Comparison of ENCODE assay signal across 8 mouse cellular contexts in genomic region chr16:17834543-17834942, GRCm38 (mm10). TPM values are rescaled to one million over a fixed set of nuclear protein-coding genes. Genes with fewer than 3 reads are reported as not detected.
A peak's percentile ranks its signal among the peaks of the same experiment; 100 is the strongest.
DNase-seq lines count a peak whose midpoint lies in the region; ATAC-seq and TF ChIP-seq lines count a peak whose summit lies in the region.

No protein-coding gene starts in this region.

- H3K27me3 ChIP-seq in liver, embryonic 11.5 days (replicated peaks; ENCODE audit: control insufficient read depth, insufficient read depth, low read length), result peaks cover 81% of the 10 kb centered on the region
- H3K27me3 ChIP-seq in liver, postnatal 0 days (ENCODE audit: insufficient read depth, low read length), result peaks cover 65% of the 10 kb centered on the region
- peaks cover 62% of the 10 kb centered on the region for H3K27me3 ChIP-seq in forebrain, embryonic 11.5 days (ENCODE audit: control insufficient read depth, insufficient read depth, low read length)
- H3K27me3 ChIP-seq in limb, embryonic 10.5 days (ENCODE audit: low read depth, poor library complexity, severe bottlenecking), result peaks cover 85% of the 10 kb centered on the region
- peaks cover 84% of the 10 kb centered on the region for H3K27me3 ChIP-seq in neural tube, embryonic 13.5 days
- 0 out of 2 replicates have a peak, but pooled peaks cover 1% of the 10 kb centered on the region for H3K27me3 ChIP-seq in kidney, adult 2 months (replicated peaks; ENCODE audit: control insufficient read depth, insufficient read depth, low read length)

- peaks cover 2% of the 10 kb centered on the region; the same call in 1 of the 2 replicates for H3K4me1 ChIP-seq in liver, embryonic 11.5 days (replicated peaks; ENCODE audit: control insufficient read depth, insufficient read depth, low read length)
- H3K4me1 ChIP-seq in liver, postnatal 0 days (ENCODE audit: insufficient read depth), result peaks cover 6% of the 10 kb centered on the region; the same call in 1 of the 2 replicates
- no peaks in the 10 kb centered on the region; the same call in 1 of the 2 replicates for H3K4me1 ChIP-seq in forebrain, embryonic 11.5 days (replicated peaks; ENCODE audit: control insufficient read depth, insufficient read depth, low read length)
- H3K4me1 ChIP-seq in limb, embryonic 10.5 days, result peaks cover 50% of the 10 kb centered on the region
- peaks cover 37% of the 10 kb centered on the region for H3K4me1 ChIP-seq in neural tube, embryonic 13.5 days (replicated peaks)
- H3K4me1 ChIP-seq in kidney, adult 2 months (ENCODE audit: control insufficient read depth, insufficient read depth, low read length), result 0 out of 2 replicates have a peak, but pooled peaks cover 4% of the 10 kb centered on the region

- no peak for DNase-seq in liver, embryonic 11.5 days (ENCODE audit: low spot score)
- DNase-seq in liver, postnatal 0 days, result no peak
- DNase-seq in forebrain, embryonic 11.5 days (ENCODE audit: low spot score), result no peak
- DNase-seq in limb, embryonic 10.5 days (ENCODE audit: low spot score), result no peak
- DNase-seq in left cerebral cortex, postnatal 10 days (ENCODE audit: extremely low spot score in 1 of 2, low spot score in 2 of 2), result no peak
- no peak for DNase-seq in embryo, embryonic 10 days (ENCODE audit: low spot score)
- no peak for DNase-seq in kidney, adult 2 months

- no peak for TF ChIP-seq CTCF in liver, postnatal 0 days (IDR thresholded peaks at IDR 0.05; ENCODE audit: low read depth)
- TF ChIP-seq CTCF in kidney, adult 2 months (conservative IDR thresholded peaks at IDR 0.05; ENCODE audit: insufficient read depth, insufficient read length, low read depth, low read length), result no peak

- no peaks in the 10 kb centered on the region for H3K9me3 ChIP-seq in liver, embryonic 11.5 days (ENCODE audit: control insufficient read depth, low read length)
- H3K9me3 ChIP-seq in liver, postnatal 0 days (ENCODE audit: low read length), result no peaks in the 10 kb centered on the region
- H3K9me3 ChIP-seq in forebrain, embryonic 11.5 days (ENCODE audit: control insufficient read depth, low read length), result no peaks in the 10 kb centered on the region
- H3K9me3 ChIP-seq in limb, embryonic 10.5 days (replicated peaks), result no peaks in the 10 kb centered on the region
- H3K9me3 ChIP-seq in neural tube, embryonic 13.5 days, result no peaks in the 10 kb centered on the region

- peak overlapping the region; percentile 59; the same call in 1 of the 2 replicates for H3K4me3 ChIP-seq in liver, embryonic 11.5 days (ENCODE audit: low read depth, low read length)
- H3K4me3 ChIP-seq in liver, postnatal 0 days (ENCODE audit: low read depth, low read length), result no peak overlapping the region
- peak overlapping the region; percentile 47 for H3K4me3 ChIP-seq in forebrain, embryonic 11.5 days (ENCODE audit: low read depth, low read length)
- H3K4me3 ChIP-seq in limb, embryonic 10.5 days, result peak overlapping the region; percentile 79
- H3K4me3 ChIP-seq in neural tube, embryonic 13.5 days, result peak overlapping the region; percentile 51
- no peak overlapping the region for H3K4me3 ChIP-seq in kidney, adult 2 months (ENCODE audit: insufficient read depth, low read depth, low read length)

- H3K9ac ChIP-seq in liver, embryonic 11.5 days (ENCODE audit: low read depth, low read length), result no peak overlapping the region
- H3K9ac ChIP-seq in liver, postnatal 0 days (replicated peaks), result no peak overlapping the region
- H3K9ac ChIP-seq in forebrain, embryonic 11.5 days (ENCODE audit: low read length), result no peak overlapping the region
- H3K9ac ChIP-seq in neural tube, embryonic 13.5 days, result peak overlapping the region; percentile 79

- TF ChIP-seq POLR2A in kidney, adult 2 months (IDR thresholded peaks at IDR 0.05; ENCODE audit: low read depth, low read length), result no peak

- H3K27ac ChIP-seq in liver, embryonic 11.5 days (ENCODE audit: low read depth, low read length), result no peak overlapping the region
- H3K27ac ChIP-seq in liver, postnatal 0 days (ENCODE audit: low read depth), result no peak overlapping the region
- H3K27ac ChIP-seq in forebrain, embryonic 11.5 days (ENCODE audit: low read depth, low read length), result no peak overlapping the region
- H3K27ac ChIP-seq in limb, embryonic 10.5 days, result no peak overlapping the region; the same call in 1 of the 2 replicates
- peak overlapping the region; percentile 90 for H3K27ac ChIP-seq in neural tube, embryonic 13.5 days (replicated peaks)
- no peak overlapping the region for H3K27ac ChIP-seq in kidney, adult 2 months (ENCODE audit: insufficient read depth, low read depth, low read length)

- ATAC-seq in liver, embryonic 11.5 days (replicated peaks; ENCODE audit: low FRiP score), result no peak
- no peak for ATAC-seq in liver, postnatal 0 days
- no peak for ATAC-seq in forebrain, embryonic 11.5 days (replicated peaks; ENCODE audit: low FRiP score)
- ATAC-seq in neural tube, embryonic 13.5 days (ENCODE audit: low read depth), result peak; percentile 4; the same call in 1 of the 2 replicates

- intact Hi-C loops in left cerebral cortex, postnatal 10 days (cut with DNase I), result no loop called here

- H3K4me2 ChIP-seq in liver, embryonic 11.5 days, result no peak overlapping the region; the same call in 1 of the 2 replicates
- H3K4me2 ChIP-seq in liver, postnatal 0 days (ENCODE audit: low read depth, low read length), result no peak overlapping the region
- H3K4me2 ChIP-seq in forebrain, embryonic 11.5 days (ENCODE audit: low read depth, low read length, severe bottlenecking), result peak overlapping the region; percentile 91; the same call in 1 of the 2 replicates
- peak overlapping the region; percentile 73 for H3K4me2 ChIP-seq in neural tube, embryonic 13.5 days

- H3K36me3 ChIP-seq in liver, embryonic 11.5 days (ENCODE audit: control insufficient read depth, insufficient read depth, low read length), result no peaks in the 10 kb centered on the region
- H3K36me3 ChIP-seq in liver, postnatal 0 days (replicated peaks; ENCODE audit: insufficient read depth, low read length), result no peaks in the 10 kb centered on the region
- no peaks in the 10 kb centered on the region; the same call in 1 of the 2 replicates for H3K36me3 ChIP-seq in forebrain, embryonic 11.5 days (ENCODE audit: control insufficient read depth, insufficient read depth, low read length)
- H3K36me3 ChIP-seq in limb, embryonic 10.5 days, result peaks cover 4% of the 10 kb centered on the region; the same call in 1 of the 2 replicates
- peaks cover 7% of the 10 kb centered on the region; the same call in 1 of the 2 replicates for H3K36me3 ChIP-seq in neural tube, embryonic 13.5 days
- H3K36me3 ChIP-seq in kidney, adult 2 months (ENCODE audit: control insufficient read depth, insufficient read depth, low read length), result no peaks in the 10 kb centered on the region

- TF ChIP-seq EP300 in liver, postnatal 0 days (IDR thresholded peaks at IDR 0.05; ENCODE audit: low read depth), result no peak

- WGBS in liver, embryonic 11.5 days, result 50% methylated on average over 7 of the region's 7 CpGs
- 47% methylated on average over 7 of the region's 7 CpGs for WGBS in liver, postnatal 0 days (ENCODE audit: insufficient replicate concordance)
- 50% methylated on average over 7 of the region's 7 CpGs for WGBS in forebrain, embryonic 11.5 days
- WGBS in limb, embryonic 10.5 days, result 56% methylated on average over 7 of the region's 7 CpGs
- WGBS in neural tube, embryonic 13.5 days, result 55% methylated on average over 7 of the region's 7 CpGs
- 56% methylated on average over 7 of the region's 7 CpGs for WGBS in kidney, adult 2 months

RNA-seq across cellular contexts. Expression of gene B830017H08Rik, which starts 1.6 kb away (rescaled TPM):
- polyA plus RNA-seq in liver, embryonic 11.5 days (2014; fragmentation: Nextera tagmentation; extraction: Ambion mirVana), result not detected in 2 replicates
- polyA plus RNA-seq in liver, postnatal 0 days (2015; fragmentation: Nextera tagmentation; extraction: Ambion mirVana), result not detected in 2 replicates
- not detected in 2 replicates for polyA plus RNA-seq in forebrain, embryonic 11.5 days (2014; fragmentation: Nextera tagmentation; extraction: Ambion mirVana)
- 0.55 and 0.61 TPM in 2 replicates for polyA plus RNA-seq in limb, embryonic 10.5 days (2016; fragmentation: Nextera tagmentation; extraction: Ambion mirVana)
- polyA plus RNA-seq in neural tube, embryonic 13.5 days (2015; fragmentation: Nextera tagmentation; extraction: Ambion mirVana), result 1.7 and 1.9 TPM in 2 replicates
- total RNA-seq in left cerebral cortex, postnatal 10 days (2021), result 1 to 10 TPM; 4.9 to 5.1 TPM
- polyA plus RNA-seq in kidney, adult 2 months (2012; rRNA removed), result 6.2 and 7.9 TPM in 2 replicates

RNA-seq across cellular contexts. Expression of gene Car15, which starts 3.6 kb away (rescaled TPM):
- 1.1 and 1.9 TPM in 2 replicates for polyA plus RNA-seq in liver, embryonic 11.5 days (2014; fragmentation: Nextera tagmentation; extraction: Ambion mirVana)
- polyA plus RNA-seq in liver, postnatal 0 days (2015; fragmentation: Nextera tagmentation; extraction: Ambion mirVana), result 0.26 and 0.52 TPM in 2 replicates
- polyA plus RNA-seq in forebrain, embryonic 11.5 days (2014; fragmentation: Nextera tagmentation; extraction: Ambion mirVana), result 4.3 and 4.6 TPM in 2 replicates
- polyA plus RNA-seq in limb, embryonic 10.5 days (2016; fragmentation: Nextera tagmentation; extraction: Ambion mirVana), result 2.5 and 3.4 TPM in 2 replicates
- 3.2 and 5.8 TPM in 2 replicates for polyA plus RNA-seq in neural tube, embryonic 13.5 days (2015; fragmentation: Nextera tagmentation; extraction: Ambion mirVana)
- 1 to 10 TPM; 8.2 to 8.4 TPM for total RNA-seq in left cerebral cortex, postnatal 10 days (2021)
- 372 and 440 TPM in 2 replicates for polyA plus RNA-seq in kidney, adult 2 months (2012; rRNA removed)

RNA-seq across cellular contexts. Expression of gene Scarf2, which starts 37.5 kb away (rescaled TPM):
- 5.8 and 6.9 TPM in 2 replicates for polyA plus RNA-seq in liver, embryonic 11.5 days (2014; fragmentation: Nextera tagmentation; extraction: Ambion mirVana)
- polyA plus RNA-seq in liver, postnatal 0 days (2015; fragmentation: Nextera tagmentation; extraction: Ambion mirVana), result 0.97 and 1.6 TPM in 2 replicates
- 7.4 and 7.9 TPM in 2 replicates for polyA plus RNA-seq in forebrain, embryonic 11.5 days (2014; fragmentation: Nextera tagmentation; extraction: Ambion mirVana)
- 16.8 and 24.5 TPM in 2 replicates for polyA plus RNA-seq in limb, embryonic 10.5 days (2016; fragmentation: Nextera tagmentation; extraction: Ambion mirVana)
- polyA plus RNA-seq in neural tube, embryonic 13.5 days (2015; fragmentation: Nextera tagmentation; extraction: Ambion mirVana), result 3.4 and 3.7 TPM in 2 replicates
- 1 to 10 TPM; 3.7 to 4.3 TPM for total RNA-seq in left cerebral cortex, postnatal 10 days (2021)
- 26.8 and 38.2 TPM in 2 replicates for polyA plus RNA-seq in kidney, adult 2 months (2012; rRNA removed)

RNA-seq across cellular contexts. Expression of gene Gm20518, which starts 56.9 kb away (rescaled TPM):
- 0.18 and 0.25 TPM in 2 replicates for polyA plus RNA-seq in liver, embryonic 11.5 days (2014; fragmentation: Nextera tagmentation; extraction: Ambion mirVana)
- polyA plus RNA-seq in liver, postnatal 0 days (2015; fragmentation: Nextera tagmentation; extraction: Ambion mirVana), result not detected in 2 replicates
- 0.32 and 0.51 TPM in 2 replicates for polyA plus RNA-seq in forebrain, embryonic 11.5 days (2014; fragmentation: Nextera tagmentation; extraction: Ambion mirVana)
- 0.34 and 0.44 TPM in 2 replicates for polyA plus RNA-seq in limb, embryonic 10.5 days (2016; fragmentation: Nextera tagmentation; extraction: Ambion mirVana)
- polyA plus RNA-seq in neural tube, embryonic 13.5 days (2015; fragmentation: Nextera tagmentation; extraction: Ambion mirVana), result 0.47 and 0.49 TPM in 2 replicates
- 1 to 10 TPM in 1 of 2 experiments, under 1 TPM in 1; 0.81 to 1.4 TPM for total RNA-seq in left cerebral cortex, postnatal 10 days (2021)
- 7.7 and 10.3 TPM in 2 replicates for polyA plus RNA-seq in kidney, adult 2 months (2012; rRNA removed)

RNA-seq across cellular contexts. Expression of gene Tssk1, which starts 59.5 kb away (rescaled TPM):
- polyA plus RNA-seq in liver, embryonic 11.5 days (2014; fragmentation: Nextera tagmentation; extraction: Ambion mirVana), result not detected in 2 replicates
- 0.04 and 0.08 TPM in 2 replicates for polyA plus RNA-seq in liver, postnatal 0 days (2015; fragmentation: Nextera tagmentation; extraction: Ambion mirVana)
- not detected in 2 replicates for polyA plus RNA-seq in forebrain, embryonic 11.5 days (2014; fragmentation: Nextera tagmentation; extraction: Ambion mirVana)
- polyA plus RNA-seq in limb, embryonic 10.5 days (2016; fragmentation: Nextera tagmentation; extraction: Ambion mirVana), result 0.04 and 0.05 TPM in 2 replicates
- 0.07 and 0.10 TPM in 2 replicates for polyA plus RNA-seq in neural tube, embryonic 13.5 days (2015; fragmentation: Nextera tagmentation; extraction: Ambion mirVana)
- not detected for total RNA-seq in left cerebral cortex, postnatal 10 days (2021)
- polyA plus RNA-seq in kidney, adult 2 months (2012; rRNA removed), result 0.12 and 0.14 TPM in 2 replicates

Comparison
In these comparisons a context has a peak if more than half of its experiments do, and no peak if none do; other contexts are left out.
1. H3K4me3 ChIP-seq: peak in liver, embryonic 11.5 days (single experiment), forebrain, embryonic 11.5 days (single experiment), limb, embryonic 10.5 days (single experiment) and neural tube, embryonic 13.5 days (single experiment); none in liver, postnatal 0 days (single experiment) and kidney, adult 2 months (single experiment).
2. H3K4me2 ChIP-seq: peak in forebrain, embryonic 11.5 days (single experiment) and neural tube, embryonic 13.5 days (single experiment); none in liver, embryonic 11.5 days (single experiment) and liver, postnatal 0 days (single experiment).
3. RNA of gene Car15, which starts 3.6 kb away (polyA plus RNA-seq): 372 to 440 TPM in kidney, adult 2 months; 3.2 to 5.8 TPM in neural tube, embryonic 13.5 days, 4.3 to 4.6 TPM in forebrain, embryonic 11.5 days, 2.5 to 3.4 TPM in limb, embryonic 10.5 days, 1.1 to 1.9 TPM in liver, embryonic 11.5 days and 0.26 to 0.52 TPM in liver, postnatal 0 days; every median in the first group is over 10 times any median in the second.